Mouse (Mus musculus) ovary, postnatal 36 days (tissue): ENCODE results near the gene Zfp54.
"Not testable (repeated sequence)": the region's sequence is repeated elsewhere in the genome, so short reads cannot be mapped to it uniquely, and the experiment has no call there.

Source experiments
- DNase-seq: peaks from one replicate; pipeline ENCODE4 v3.0.0; 2022; ENCODE audit warnings: low spot score, mixed read lengths

Gene Zfp54

GRCm38 (mm10) chr17:21422664-21423599, at the start of gene Zfp54:
TSS of gene Zfp54 (plus strand) at chr17:21423227.
- peak; percentile 64 for DNase-seq

- DNase-seq, result no peak
Observed at GRCm38 (mm10) chr17:21375311-21375710, 47.7 kb upstream of the Zfp54 start.

- DNase-seq, result peak; percentile 65
Observed at GRCm38 (mm10) chr17:21383391-21384056, 39.5 kb upstream of the Zfp54 start, which contains the start of gene Zfp677. TSS of gene Zfp677 (plus strand) at chr17:21383748.

- no peak for DNase-seq
Observed at GRCm38 (mm10) chr17:21384057-21384411, 39.0 kb upstream of the Zfp54 start.

- not testable (repeated sequence) for DNase-seq
Observed at GRCm38 (mm10) chr17:21438806-21439400, 15.9 kb downstream of the Zfp54 start.

GRCm38 (mm10) chr17:21449669-21450068, 26.6 kb downstream of the Zfp54 start:
- peak; percentile 51 for DNase-seq

- peak; percentile 91 for DNase-seq
Observed at GRCm38 (mm10) chr17:21450138-21450704, 27.2 kb downstream of the Zfp54 start, which contains the start of gene Zfp51. TSS of gene Zfp51 (plus strand) at chr17:21450374.

GRCm38 (mm10) chr17:21463550-21463949, 40.5 kb downstream of the Zfp54 start:
- DNase-seq, result no peak

- DNase-seq, result no peak
Observed at GRCm38 (mm10) chr17:21472032-21472652, 49.1 kb downstream of the Zfp54 start.

GRCm38 (mm10) chr17:21472653-21473307, 49.8 kb downstream of the Zfp54 start:
- DNase-seq, result no peak

- no peak for DNase-seq
Observed at GRCm38 (mm10) chr17:21473362-21474190, 50.5 kb downstream of the Zfp54 start.

GRCm38 (mm10) chr17:21474729-21475128, 51.7 kb downstream of the Zfp54 start:
- DNase-seq, result peak; percentile 26

GRCm38 (mm10) chr17:21475290-21475689, 52.3 kb downstream of the Zfp54 start:
- DNase-seq, result not testable (repeated sequence)

GRCm38 (mm10) chr17:21476351-21476750, 53.3 kb downstream of the Zfp54 start:
- not testable (repeated sequence) for DNase-seq

GRCm38 (mm10) chr17:21478103-21478777, 55.2 kb downstream of the Zfp54 start:
- not testable (repeated sequence) for DNase-seq
